Mouse (Mus musculus) kidney, embryonic 15.5 days (tissue): Measurements from ENCODE around the gene Ncoa1. TPM values are rescaled to one million over a fixed set of nuclear protein-coding genes. Genes with fewer than 3 reads are reported as not detected.
A peak's percentile ranks its signal among the peaks of the same experiment; 100 is the strongest.
"Not testable (repeated sequence)": the region's sequence is repeated elsewhere in the genome, so short reads cannot be mapped to it uniquely, and the experiment has no call there.

ENCODE experiments used
- ATAC-seq: fragments of 200-750 bp; cut with Nextera tagmentation; replicated peaks from 2 replicates; pipeline ENCODE4 v1.8.0; 2017; ENCODE audit warnings: moderate TSS enrichment; ENCODE audit not compliant: low FRiP score
- H3K27ac ChIP-seq: fragments of 300-500 bp; sonication (generic); 2 replicates; pipeline ENCODE4 v1.5.1; 2015; ENCODE audit warnings: mild to moderate bottlenecking, inconsistent platforms
- H3K27me3 ChIP-seq: fragments of 300-500 bp; sonication (generic); 2 replicates; pipeline ENCODE4 v1.6.1; 2015; ENCODE audit warnings: inconsistent platforms
- H3K36me3 ChIP-seq: fragments of 300-500 bp; sonication (generic); 2 replicates; pipeline ENCODE4 v1.6.1; 2015; ENCODE audit warnings: inconsistent platforms
- H3K4me1 ChIP-seq: fragments of 300-500 bp; sonication (generic); 2 replicates; pipeline ENCODE4 v1.6.1; 2015; ENCODE audit warnings: inconsistent platforms
- H3K4me2 ChIP-seq: fragments of 300-500 bp; sonication (generic); 2 replicates; pipeline ENCODE4 v1.6.1; 2015; ENCODE audit warnings: moderate library complexity, mild to moderate bottlenecking, inconsistent platforms
- H3K4me3 ChIP-seq: fragments of 300-500 bp; sonication (generic); replicated peaks from 2 replicates; pipeline ENCODE4 v1.5.1; 2015; ENCODE audit warnings: mild to moderate bottlenecking, inconsistent platforms
- H3K9ac ChIP-seq: fragments of 300-500 bp; sonication (generic); 2 replicates; pipeline ENCODE4 v1.6.1; 2015; ENCODE audit warnings: mild to moderate bottlenecking, inconsistent platforms
- H3K9me3 ChIP-seq: fragments of 300-500 bp; sonication (generic); replicated peaks from 2 replicates; pipeline ENCODE4 v1.6.1; 2016; ENCODE audit warnings: inconsistent platforms
- WGBS: fragments of 180-500 bp; shearing (Covaris S2); methylation state at CpG from one replicate; pipeline ENCODE4 v1.1.7; 2015; ENCODE audit warnings: mixed read lengths; 5-methylcytosine and 5-hydroxymethylcytosine counted together
- polyA plus RNA-seq: library from polyadenylated mRNA; unstranded; fragments of >200 nt; fragmentation: Nextera tagmentation; extraction: Ambion mirVana; gene quantifications from 2 replicates; pipeline ENCODE4 v1.2.1, GENCODE M21; 2015

Ncoa1 gene
- polyA plus RNA-seq, 1 experiment from 2014 or later, result 6.9 TPM

- WGBS, result 94% methylated on average over 6 of the region's 6 CpGs
- Histone ChIP-seq H3K9ac (no peak overlapping the region), H3K9me3 (no peaks in the 10 kb centered on the region), H3K4me2 (no peak overlapping the region), H3K4me3 (no peak overlapping the region), H3K27me3 (no peaks in the 10 kb centered on the region), H3K4me1 (no peaks in the 10 kb centered on the region), H3K27ac (no peak overlapping the region), H3K36me3 (peaks cover 26% of the 10 kb centered on the region; the same call in 1 of the 2 replicates)
- ATAC-seq, result no peak
These were observed 183.2 kb downstream of the Ncoa1 start for GRCm38 (mm10) chr12:4293813-4294212.

- ATAC-seq, result no peak
- H3K9ac ChIP-seq, result no peak overlapping the region
- no peaks in the 10 kb centered on the region for H3K27me3 ChIP-seq
- peaks cover 6% of the 10 kb centered on the region; the same call in 1 of the 2 replicates for H3K36me3 ChIP-seq
- no peaks in the 10 kb centered on the region for H3K9me3 ChIP-seq
- H3K4me1 ChIP-seq, result 0 out of 2 replicates have a peak, but pooled peaks cover 4% of the 10 kb centered on the region
- WGBS, result 46% methylated on average over 3 of the region's 3 CpGs
- H3K4me3 ChIP-seq, result no peak overlapping the region
- H3K4me2 ChIP-seq, result no peak overlapping the region
- H3K27ac ChIP-seq, result 0 out of 2 replicates have a peak overlapping the region, but pooled peaks have one; percentile 28
These were observed 191.8 kb downstream of the Ncoa1 start for GRCm38 (mm10) chr12:4285186-4285585.

DNA sequence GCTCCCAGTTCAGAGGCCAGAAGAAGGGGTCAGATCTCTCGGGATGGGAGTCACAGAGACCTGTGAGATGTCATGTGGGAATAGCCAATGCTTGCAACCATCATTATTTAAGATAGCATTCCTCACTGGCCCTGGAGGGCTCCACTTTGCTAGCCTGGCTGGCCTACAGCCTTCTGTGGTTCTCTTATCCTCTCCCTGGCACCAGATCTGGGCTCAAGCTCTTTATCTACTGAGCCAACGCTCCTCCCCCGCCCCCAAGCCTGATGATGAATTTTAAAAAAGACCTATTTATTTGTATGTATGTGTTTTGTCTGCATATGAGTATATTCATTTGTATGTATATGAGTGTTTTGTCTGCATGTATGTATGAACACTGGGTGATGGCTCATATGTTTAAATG lies 197.1 kb downstream of the Ncoa1 start:
- H3K4me2 ChIP-seq, result no peak overlapping the region
- no peak overlapping the region for H3K27ac ChIP-seq
- WGBS, result 95% methylated on average over 3 of the region's 3 CpGs
- no peak overlapping the region for H3K9ac ChIP-seq
- ATAC-seq, result no peak
- no peaks in the 10 kb centered on the region for H3K27me3 ChIP-seq
- H3K36me3 ChIP-seq, result peaks cover 6% of the 10 kb centered on the region
- H3K9me3 ChIP-seq, result no peaks in the 10 kb centered on the region
- no peaks in the 10 kb centered on the region for H3K4me1 ChIP-seq
- no peak overlapping the region for H3K4me3 ChIP-seq

GRCm38 (mm10) chr12:4278978-4279755 lies 197.8 kb downstream of the Ncoa1 start:
- no peak for ATAC-seq
- Histone ChIP-seq H3K36me3 (peaks cover 13% of the 10 kb centered on the region), H3K4me3 (no peak overlapping the region), H3K4me1 (no peaks in the 10 kb centered on the region), H3K9ac (no peak overlapping the region), H3K27ac (no peak overlapping the region), H3K9me3 (no peaks in the 10 kb centered on the region), H3K4me2 (no peak overlapping the region), H3K27me3 (no peaks in the 10 kb centered on the region)
- 90% methylated on average over 3 of the region's 3 CpGs for WGBS

DNA sequence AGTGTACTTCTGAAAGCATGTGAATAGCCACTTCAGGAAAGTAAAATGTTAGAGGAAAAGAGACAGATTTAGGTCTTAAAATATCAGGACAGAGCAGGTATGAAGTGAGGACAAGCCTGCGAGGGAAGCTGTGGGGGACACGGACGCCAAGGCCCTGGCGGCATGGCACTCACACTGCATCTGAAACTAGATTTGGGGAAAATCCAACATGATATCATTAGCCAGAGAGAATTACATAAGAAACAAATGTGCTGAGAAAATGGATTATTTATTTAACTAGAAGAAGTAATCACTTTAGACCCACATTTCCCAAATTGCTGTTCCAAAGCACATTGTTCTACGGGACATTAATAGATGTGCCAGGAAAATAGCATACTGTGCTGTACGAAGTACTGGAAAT lies 205.9 kb downstream of the Ncoa1 start:
- ATAC-seq, result no peak

GRCm38 (mm10) chr12:4267765-4268164 lies 209.2 kb downstream of the Ncoa1 start:
- Histone ChIP-seq H3K9me3 (no peaks in the 10 kb centered on the region), H3K9ac (no peak overlapping the region), H3K4me2 (no peak overlapping the region), H3K36me3 (peaks cover 42% of the 10 kb centered on the region), H3K27me3 (no peaks in the 10 kb centered on the region), H3K4me1 (no peaks in the 10 kb centered on the region), H3K27ac (no peak overlapping the region), H3K4me3 (no peak overlapping the region)
- ATAC-seq, result no peak
- WGBS, result 96% methylated on average over 4 of the region's 4 CpGs

More for the DNA sequence above, 205.9 kb downstream of the Ncoa1 start:
- no peak overlapping the region for H3K27ac ChIP-seq
- H3K9ac ChIP-seq, result no peak overlapping the region
- no peaks in the 10 kb centered on the region for H3K4me1 ChIP-seq
- no peaks in the 10 kb centered on the region for H3K9me3 ChIP-seq
- peaks cover 58% of the 10 kb centered on the region for H3K36me3 ChIP-seq
- H3K4me3 ChIP-seq, result no peak overlapping the region
- H3K27me3 ChIP-seq, result no peaks in the 10 kb centered on the region
- 94% methylated on average over 6 of the region's 6 CpGs for WGBS
- no peak overlapping the region for H3K4me2 ChIP-seq

DNA sequence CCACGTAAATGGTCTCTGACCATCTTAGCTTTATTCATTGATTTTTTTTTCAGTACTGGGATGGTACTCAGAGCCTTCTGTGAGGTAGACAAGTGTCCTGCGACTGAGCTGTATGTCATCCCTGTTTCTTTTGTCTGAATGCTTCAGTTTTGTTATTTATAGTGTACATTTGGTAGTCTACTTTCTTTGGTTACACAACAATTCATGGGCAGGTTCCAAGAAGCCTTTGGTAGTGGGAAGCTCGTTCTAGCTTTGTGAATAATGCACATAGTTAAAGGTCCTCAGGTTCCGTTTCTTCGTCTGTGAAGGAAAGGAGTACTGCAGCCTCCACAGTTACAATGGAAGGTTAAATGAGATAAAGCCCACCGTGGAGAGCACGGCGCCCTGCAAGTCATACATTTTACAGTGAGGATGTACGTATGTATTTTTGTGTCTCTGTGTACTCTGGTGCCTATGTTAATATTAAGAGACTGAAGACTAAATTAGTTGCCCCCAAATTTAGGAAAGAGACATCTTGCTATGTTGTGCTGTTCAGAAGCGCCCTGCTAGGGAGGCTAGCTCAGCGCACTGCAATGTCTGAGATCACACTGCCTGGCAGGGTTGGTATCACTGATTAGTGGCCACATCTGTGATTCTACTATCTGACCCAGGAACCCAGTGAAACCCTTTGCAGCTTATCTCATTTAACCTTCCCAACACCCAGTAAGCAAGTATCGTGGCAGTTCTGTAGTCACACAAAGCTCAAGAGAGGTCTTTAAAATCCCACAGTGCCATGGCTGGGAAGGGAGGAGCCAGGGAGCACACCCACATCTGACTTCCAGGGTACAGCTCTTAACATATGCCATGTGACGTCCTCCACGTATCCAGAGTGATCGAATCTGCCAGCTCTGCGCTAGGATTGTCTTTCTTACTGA lies 224.0 kb downstream of the Ncoa1 start:
- ATAC-seq, result no peak
- H3K4me2 ChIP-seq, result no peak overlapping the region
- H3K9ac ChIP-seq, result no peak overlapping the region
- H3K4me1 ChIP-seq, result no peaks in the 10 kb centered on the region
- no peaks in the 10 kb centered on the region for H3K9me3 ChIP-seq
- H3K4me3 ChIP-seq, result no peak overlapping the region
- H3K27ac ChIP-seq, result no peak overlapping the region
- 92% methylated on average over 16 of the region's 16 CpGs for WGBS
- peaks cover 20% of the 10 kb centered on the region for H3K36me3 ChIP-seq
- H3K27me3 ChIP-seq, result no peaks in the 10 kb centered on the region

DNA sequence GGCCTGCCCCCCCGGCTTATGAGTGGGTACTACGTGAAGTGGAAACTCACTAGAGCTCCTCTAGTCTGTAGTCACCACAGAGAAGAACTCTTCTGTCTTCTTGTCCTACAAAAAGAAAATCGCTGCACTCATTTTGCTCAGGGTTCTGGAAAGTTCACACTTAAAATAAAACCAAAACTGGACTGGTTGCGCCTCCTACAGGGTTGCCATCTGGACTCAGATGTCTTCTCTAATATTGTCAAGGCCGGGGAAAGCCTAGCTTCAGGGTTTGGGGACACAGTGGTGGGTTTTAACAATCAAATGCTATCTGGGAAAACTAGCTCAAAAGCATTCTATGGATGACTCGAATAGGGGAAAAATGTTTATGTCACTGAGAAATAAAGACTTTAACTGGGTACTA lies 227.2 kb downstream of the Ncoa1 start:
- Histone ChIP-seq H3K9me3 (no peaks in the 10 kb centered on the region), H3K9ac (no peak overlapping the region), H3K36me3 (peaks cover 20% of the 10 kb centered on the region), H3K27me3 (no peaks in the 10 kb centered on the region), H3K4me2 (no peak overlapping the region), H3K27ac (no peak overlapping the region), H3K4me1 (no peaks in the 10 kb centered on the region), H3K4me3 (no peak overlapping the region)
- ATAC-seq, result no peak
- WGBS, result 92% methylated on average over 6 of the region's 6 CpGs

DNA sequence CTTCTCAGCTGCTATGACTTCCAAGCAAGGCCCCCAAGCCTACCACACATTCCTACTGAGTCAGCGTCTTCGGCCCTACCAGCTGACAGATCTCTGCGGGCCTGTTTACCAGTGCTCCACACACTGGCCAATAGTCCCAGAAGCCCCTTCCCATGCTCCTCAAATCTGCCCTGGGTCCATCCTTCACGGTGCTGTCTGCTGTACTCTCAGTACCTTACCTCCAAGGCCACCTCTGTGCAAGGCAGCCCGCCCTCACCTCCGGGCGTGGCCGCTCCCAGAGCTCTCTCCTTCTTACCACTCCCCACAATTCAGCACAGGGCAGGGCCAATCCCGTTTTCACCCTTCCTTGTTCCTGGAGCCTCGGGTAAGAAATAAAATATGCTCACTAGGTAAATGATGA lies 231.2 kb downstream of the Ncoa1 start:
- Histone ChIP-seq H3K9ac (no peak overlapping the region), H3K4me2 (no peak overlapping the region), H3K4me1 (no peaks in the 10 kb centered on the region), H3K9me3 (no peaks in the 10 kb centered on the region), H3K36me3 (peaks cover 9% of the 10 kb centered on the region; the same call in 1 of the 2 replicates), H3K27me3 (no peaks in the 10 kb centered on the region), H3K27ac (no peak overlapping the region), H3K4me3 (no peak overlapping the region)
- no peak for ATAC-seq
- 85% methylated on average over 10 of the region's 10 CpGs for WGBS

- H3K9ac ChIP-seq, result no peak overlapping the region
- 77% methylated on average over 2 of the region's 2 CpGs for WGBS
- H3K36me3 ChIP-seq, result peaks cover 12% of the 10 kb centered on the region; the same call in 1 of the 2 replicates
- H3K27ac ChIP-seq, result no peak overlapping the region
- H3K9me3 ChIP-seq, result no peaks in the 10 kb centered on the region
- no peaks in the 10 kb centered on the region for H3K27me3 ChIP-seq
- H3K4me2 ChIP-seq, result no peak overlapping the region
- ATAC-seq, result no peak
- peaks cover 3% of the 10 kb centered on the region; the same call in 1 of the 2 replicates for H3K4me1 ChIP-seq
- H3K4me3 ChIP-seq, result no peak overlapping the region
These were observed 233.2 kb downstream of the Ncoa1 start for GRCm38 (mm10) chr12:4243805-4244204.

DNA sequence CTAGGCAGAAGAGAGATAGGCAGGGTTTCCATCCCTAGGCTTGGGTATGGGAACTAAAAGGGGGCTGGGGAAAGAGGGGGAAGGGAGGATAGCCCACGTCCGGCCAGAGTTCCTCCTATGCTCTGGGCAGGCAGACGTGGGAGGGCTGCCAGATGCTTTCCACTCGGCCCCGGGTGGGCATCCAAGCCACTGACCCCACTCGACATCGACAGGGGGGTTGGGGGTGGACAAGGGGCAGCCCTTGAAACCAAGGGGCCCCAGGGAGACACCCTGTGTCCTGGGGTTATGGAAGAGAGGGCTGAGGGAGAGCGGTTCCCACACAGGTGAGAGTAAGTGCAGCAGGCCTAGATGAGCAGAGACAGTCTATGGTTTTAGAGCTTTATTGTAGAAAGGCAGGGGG lies 236.7 kb downstream of the Ncoa1 start:
- not testable (repeated sequence) for H3K4me1 ChIP-seq, H3K4me2 ChIP-seq, H3K4me3 ChIP-seq, H3K9ac ChIP-seq, H3K27me3 ChIP-seq, H3K9me3 ChIP-seq, H3K27ac ChIP-seq, ATAC-seq
- 56% methylated on average over 8 of the region's 8 CpGs for WGBS
- peaks cover 22% of the 10 kb centered on the region for H3K36me3 ChIP-seq

GRCm38 (mm10) chr12:4237481-4237880 lies 239.5 kb downstream of the Ncoa1 start:
- H3K4me3 ChIP-seq, result no peak overlapping the region
- 94% methylated on average over 15 of the region's 15 CpGs for WGBS

More at GRCm38 (mm10) chr12:4237481-4237880, 239.5 kb downstream of the Ncoa1 start:
- Histone ChIP-seq H3K4me1 (peaks cover 12% of the 10 kb centered on the region), H3K27ac (no peak overlapping the region), H3K9me3 (no peaks in the 10 kb centered on the region), H3K4me2 (no peak overlapping the region), H3K36me3 (peaks cover 22% of the 10 kb centered on the region), H3K9ac (no peak overlapping the region), H3K27me3 (no peaks in the 10 kb centered on the region)
- ATAC-seq, result no peak
